Mouse (Mus musculus): ENCODE data around the gene Smim27.

Gene Smim27

GRCm38 (mm10) chr4:40269430-40270032 lies at the start of gene Smim27, which contains the start of gene Topors:
Gene Smim27, plus strand, starts transcription at chr4:40269579.
Gene Topors, minus strand, starts transcription at chr4:40269850.
- peak; percentile 98 for DNase-seq (ENCODE audit: low spot score)

DNA sequence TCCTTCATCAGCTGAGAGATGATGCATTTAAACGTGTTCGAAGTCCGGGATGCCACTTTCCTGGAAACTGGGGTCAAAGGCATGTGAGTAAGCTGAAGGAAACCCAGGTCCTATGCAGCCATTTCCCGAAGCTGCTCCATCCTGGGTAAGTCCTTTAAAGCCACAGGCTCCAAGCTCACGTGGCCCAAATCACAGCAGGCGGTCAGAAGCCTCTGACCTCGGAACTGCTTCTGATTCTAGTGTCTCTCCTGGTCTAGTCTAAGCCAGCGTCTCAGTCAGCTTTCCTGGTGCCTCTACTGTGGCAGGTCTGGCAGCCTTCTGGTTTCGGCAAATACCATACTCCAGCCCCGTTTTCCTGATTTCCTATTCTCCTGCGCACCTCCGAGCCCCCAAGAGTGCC lies 48.9 kb upstream of the Smim27 start:
- DNase-seq (ENCODE audit: low spot score), result no peak

- no peak for DNase-seq (ENCODE audit: low spot score)
Measured at GRCm38 (mm10) chr4:40221004-40221760, 48.2 kb upstream of the Smim27 start.

GRCm38 (mm10) chr4:40221876-40222585 lies 47.3 kb upstream of the Smim27 start:
- no peak for DNase-seq (ENCODE audit: low spot score)

GRCm38 (mm10) chr4:40226095-40226494 lies 43.3 kb upstream of the Smim27 start:
- no peak for DNase-seq (ENCODE audit: low spot score)

GRCm38 (mm10) chr4:40227131-40227530 lies 42.2 kb upstream of the Smim27 start:
- DNase-seq (ENCODE audit: low spot score), result no peak

GRCm38 (mm10) chr4:40227886-40228285 lies 41.5 kb upstream of the Smim27 start:
- no peak for DNase-seq (ENCODE audit: low spot score)

GRCm38 (mm10) chr4:40229723-40230122 lies 39.7 kb upstream of the Smim27 start:
- no peak for DNase-seq (ENCODE audit: low spot score)

GRCm38 (mm10) chr4:40233062-40233664 lies 36.2 kb upstream of the Smim27 start:
- DNase-seq (ENCODE audit: low spot score), result no peak

GRCm38 (mm10) chr4:40234256-40234655 lies 35.1 kb upstream of the Smim27 start:
- DNase-seq (ENCODE audit: low spot score), result no peak

DNA sequence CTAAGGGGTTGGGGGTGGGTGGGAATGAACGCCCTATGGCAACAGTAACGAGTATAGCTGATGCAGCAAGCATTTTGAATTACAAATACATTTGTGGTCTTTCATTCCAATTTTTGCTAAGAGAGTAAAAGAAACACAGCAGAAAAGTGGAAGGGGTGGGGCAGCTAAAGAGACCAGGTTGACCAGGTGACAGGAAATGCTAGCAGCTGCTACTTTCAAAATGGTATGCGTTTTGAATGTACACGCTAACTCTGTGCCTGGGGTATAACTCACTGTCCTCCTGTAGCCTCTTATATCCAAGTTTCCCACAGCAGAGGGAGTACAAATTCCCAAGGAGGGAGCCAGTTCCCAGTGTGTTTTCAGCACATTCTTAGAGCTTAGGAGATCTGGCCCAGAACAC lies 32.5 kb upstream of the Smim27 start:
- DNase-seq (ENCODE audit: low spot score), result no peak

DNA sequence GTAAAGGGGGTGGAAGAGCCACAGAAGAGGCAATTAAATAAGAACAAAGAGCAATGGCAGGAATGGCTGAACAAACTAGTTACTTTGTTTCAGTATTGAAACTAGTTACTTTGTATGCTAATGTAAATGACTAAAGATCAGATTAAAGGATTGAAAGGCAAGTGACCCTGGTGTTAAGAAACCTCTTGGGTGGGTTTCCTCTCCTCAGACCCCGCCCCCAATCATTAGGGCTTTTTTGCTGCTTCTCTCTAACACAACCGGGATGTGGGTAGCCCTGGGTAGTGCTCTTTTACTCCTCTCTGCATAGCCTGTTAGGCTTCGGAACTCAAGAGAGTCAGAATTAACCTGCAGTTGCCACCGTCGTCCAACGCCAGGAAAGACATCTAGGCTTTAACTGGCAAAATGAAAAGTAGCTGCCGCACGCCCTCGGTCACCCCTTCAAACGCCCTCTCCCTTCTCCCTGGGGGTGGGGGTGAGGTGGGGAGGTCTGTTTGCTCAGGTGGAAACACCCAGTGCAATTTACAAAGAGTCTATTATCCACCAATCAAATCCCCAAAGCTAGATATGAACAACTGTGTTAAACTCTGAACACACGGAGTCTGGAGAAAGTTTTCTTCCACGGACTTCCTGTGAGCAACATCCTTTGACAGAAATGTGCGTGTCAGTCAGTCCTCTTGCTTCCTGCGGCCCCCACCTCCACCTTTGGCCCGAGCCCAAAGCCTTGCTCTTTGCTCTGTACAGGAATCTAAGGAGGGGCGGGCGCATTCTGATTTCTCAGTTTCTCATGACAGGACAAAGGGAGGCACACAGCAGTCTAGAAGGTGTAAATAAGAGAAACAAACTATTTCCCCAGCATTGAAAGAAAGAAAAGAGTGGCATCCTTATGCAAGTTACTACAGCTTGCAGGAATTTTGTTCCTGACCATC lies 30.6 kb upstream of the Smim27 start:
- DNase-seq (ENCODE audit: low spot score), result peak; percentile 68

DNA sequence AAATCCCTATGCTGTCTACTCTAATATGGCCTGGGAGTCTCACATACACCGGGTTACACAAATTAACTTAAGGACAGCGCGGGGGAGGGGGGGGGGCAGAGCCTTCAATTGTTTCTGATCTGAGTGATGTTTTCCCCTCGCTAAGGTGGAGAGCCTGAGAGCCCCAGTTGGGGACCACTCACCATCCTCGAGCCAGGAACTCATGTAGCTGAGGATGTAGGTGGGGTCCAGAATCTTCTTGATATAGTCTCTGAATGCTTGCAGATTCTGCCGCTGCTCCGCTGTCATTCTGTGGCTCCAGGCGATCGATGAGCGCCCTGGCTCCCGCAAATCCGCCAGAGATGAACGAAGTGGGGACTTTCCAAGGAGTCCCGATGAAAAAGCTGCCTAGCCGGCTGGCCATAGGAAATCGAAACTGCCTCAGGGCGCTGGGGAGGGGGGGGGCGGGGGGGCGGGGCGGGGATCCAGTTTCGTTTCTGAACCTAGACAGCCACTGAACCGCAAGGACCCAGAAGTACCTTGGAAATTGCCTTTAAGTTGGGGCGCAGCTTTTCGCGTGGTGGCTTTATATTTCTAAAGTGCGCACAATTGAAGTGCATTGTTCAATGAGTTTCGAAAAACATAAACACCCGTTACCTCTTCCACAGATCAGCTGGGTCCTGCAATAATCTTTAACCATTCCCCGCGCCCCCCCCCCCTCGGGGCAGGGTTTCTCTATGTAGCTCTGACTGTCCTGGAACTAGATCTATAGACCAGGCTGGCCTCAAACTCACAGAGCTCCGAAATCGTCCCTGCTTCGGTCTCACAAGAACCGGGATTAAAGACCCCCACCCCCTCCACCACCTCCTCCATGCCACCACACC lies 29.7 kb upstream of the Smim27 start, which contains the start of gene Ddx58:
Gene Ddx58 (minus strand): TSS at position 420 of the 863 bp plus-strand sequence.
- peak; percentile 61 for DNase-seq (ENCODE audit: low spot score)

- peak; percentile 22 for DNase-seq (ENCODE audit: low spot score)
Measured at GRCm38 (mm10) chr4:40240272-40240744, 29.1 kb upstream of the Smim27 start.

DNA sequence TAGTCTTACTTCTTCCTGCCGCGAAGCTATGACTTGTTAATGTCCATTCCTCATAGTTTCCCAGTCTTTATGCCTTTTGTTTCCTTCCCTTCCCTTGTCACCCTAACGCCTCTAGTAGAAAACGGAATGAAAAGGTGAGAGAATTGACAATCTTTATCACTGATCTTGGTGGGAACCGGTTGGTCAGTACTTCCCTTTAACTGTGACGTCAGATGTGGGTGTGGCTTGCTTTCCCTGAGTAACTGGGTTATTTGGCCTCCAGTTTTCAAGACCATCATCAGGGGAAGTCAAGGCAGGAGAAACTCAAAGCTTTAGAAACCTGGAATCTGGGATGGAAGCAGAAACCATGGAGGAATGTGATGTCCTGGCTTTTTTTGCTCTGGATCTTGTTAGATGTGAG lies 27.5 kb upstream of the Smim27 start:
- no peak for DNase-seq (ENCODE audit: low spot score)

DNA sequence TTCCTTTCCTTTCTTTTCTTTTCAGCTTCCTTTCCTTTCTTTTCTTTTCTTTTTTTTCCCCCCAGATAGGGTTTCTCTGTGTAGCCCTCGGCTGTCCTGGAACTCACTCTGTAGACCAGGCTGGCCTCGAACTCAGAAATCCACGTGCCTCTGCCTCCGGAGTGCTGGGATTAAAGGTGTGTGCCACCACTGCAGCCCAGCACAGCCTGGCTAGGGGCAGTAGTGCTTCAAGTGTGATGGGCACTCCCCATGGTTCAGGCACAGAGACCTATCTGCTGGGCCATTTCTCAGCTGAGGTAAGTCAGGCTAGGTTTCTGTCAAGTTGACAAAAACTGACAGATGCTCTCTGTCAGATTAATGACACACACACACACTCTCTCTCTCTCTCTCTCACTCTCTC lies 26.4 kb upstream of the Smim27 start:
- no peak for DNase-seq (ENCODE audit: low spot score)

DNA sequence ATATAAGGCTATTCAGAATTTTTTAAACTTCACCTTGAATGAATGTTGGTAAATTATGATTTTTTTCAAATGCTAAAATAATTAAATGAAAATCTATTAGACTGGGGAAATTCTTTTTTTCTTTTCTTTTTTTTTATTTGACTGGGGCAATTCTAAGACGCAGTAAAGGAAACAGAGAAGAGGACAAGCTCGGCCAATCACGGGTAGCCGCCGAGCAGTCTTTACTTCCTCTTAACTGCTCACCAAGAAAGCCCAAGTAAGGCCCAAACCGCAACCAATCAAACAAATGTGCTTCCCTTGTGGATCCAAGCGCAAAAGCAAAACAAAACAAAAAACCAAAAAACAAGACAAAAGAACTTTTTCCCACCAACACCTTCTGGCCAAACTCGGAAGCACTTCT lies 25.3 kb upstream of the Smim27 start:
- no peak for DNase-seq (ENCODE audit: low spot score)

DNA sequence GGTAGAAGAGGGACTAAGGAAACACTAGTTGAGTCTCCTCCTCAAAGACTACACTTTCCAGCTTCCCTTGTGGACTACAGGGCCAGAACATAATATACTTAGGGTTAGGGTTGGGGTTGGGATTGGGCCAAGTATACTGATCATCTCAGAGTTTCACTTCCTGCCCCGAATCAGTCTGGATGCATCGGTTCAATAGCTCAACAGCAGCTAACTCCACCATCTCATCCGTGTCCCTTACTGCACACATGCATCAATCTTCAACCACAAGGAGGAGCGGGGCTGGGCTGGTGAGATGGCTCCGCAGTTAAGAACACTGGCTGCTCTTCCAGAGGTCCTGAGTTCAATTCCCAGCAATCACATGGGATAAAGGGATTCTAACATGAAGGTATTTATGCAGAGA lies 18.4 kb upstream of the Smim27 start:
- no peak for DNase-seq (ENCODE audit: low spot score)

- no peak for DNase-seq (ENCODE audit: low spot score)
Measured at GRCm38 (mm10) chr4:40253766-40254165, 15.6 kb upstream of the Smim27 start.

DNA sequence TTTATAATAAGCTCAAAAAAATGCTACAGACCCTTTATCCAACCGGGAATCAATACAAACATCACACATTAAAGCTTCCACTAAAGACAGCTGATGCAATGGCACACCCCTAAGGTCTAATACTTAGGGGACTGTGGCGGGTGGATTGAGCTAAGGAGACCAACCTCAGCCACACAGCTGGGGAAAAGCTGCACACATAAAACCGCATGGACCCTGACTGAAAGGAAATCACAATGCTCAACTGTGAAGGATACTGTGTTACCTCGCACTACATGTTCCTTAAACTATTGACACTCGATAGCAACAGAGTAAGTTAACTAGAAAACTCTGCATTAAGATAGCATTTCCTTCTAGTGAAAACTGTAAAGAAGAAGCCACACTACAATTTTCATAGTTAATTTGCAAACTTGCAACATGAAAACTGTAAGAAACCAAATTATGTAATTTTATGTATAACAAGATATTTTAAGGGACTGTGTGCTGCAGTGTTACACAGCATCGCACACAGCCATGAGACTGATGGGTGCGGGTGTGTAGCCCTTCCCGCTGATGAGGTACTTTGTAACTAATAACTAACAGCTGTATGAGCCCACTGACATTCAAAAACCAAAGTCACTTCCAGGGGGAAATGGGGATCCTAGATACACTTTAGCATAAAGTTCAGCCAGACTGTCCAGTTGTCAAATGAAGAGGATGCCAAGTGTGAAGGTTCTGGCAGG lies 14.8 kb upstream of the Smim27 start:
- DNase-seq (ENCODE audit: low spot score), result no peak
